Mouse (Mus musculus): ENCODE data around the gene Islr. TPM values are rescaled to one million over a fixed set of nuclear protein-coding genes. Genes with fewer than 3 reads are reported as not detected.
A peak's percentile ranks its signal among the peaks of the same experiment; 100 is the strongest.

Gene Islr
- polyA plus RNA-seq, 1 experiment from 2014 or later = 4.6 TPM

GRCm38 (mm10) chr9:58198801-58199371 lies 5.2 kb downstream of the Islr start:
- Histone ChIP-seq H3K27me3 (ENCODE audit: poor library complexity, severe bottlenecking) (peaks cover 100% of the 10 kb centered on the region), H3K36me3 (replicated peaks) (no peaks in the 10 kb centered on the region), H3K27ac (peak overlapping the region; percentile 75), H3K4me3 (peak overlapping the region; percentile 50), H3K9me3 (no peaks in the 10 kb centered on the region), H3K4me1 (peaks cover 97% of the 10 kb centered on the region)
- WGBS = 1% methylated on average over 38 of the region's 38 CpGs
- DNase-seq (ENCODE audit: extremely low spot score, low spot score) = no peak

DNA sequence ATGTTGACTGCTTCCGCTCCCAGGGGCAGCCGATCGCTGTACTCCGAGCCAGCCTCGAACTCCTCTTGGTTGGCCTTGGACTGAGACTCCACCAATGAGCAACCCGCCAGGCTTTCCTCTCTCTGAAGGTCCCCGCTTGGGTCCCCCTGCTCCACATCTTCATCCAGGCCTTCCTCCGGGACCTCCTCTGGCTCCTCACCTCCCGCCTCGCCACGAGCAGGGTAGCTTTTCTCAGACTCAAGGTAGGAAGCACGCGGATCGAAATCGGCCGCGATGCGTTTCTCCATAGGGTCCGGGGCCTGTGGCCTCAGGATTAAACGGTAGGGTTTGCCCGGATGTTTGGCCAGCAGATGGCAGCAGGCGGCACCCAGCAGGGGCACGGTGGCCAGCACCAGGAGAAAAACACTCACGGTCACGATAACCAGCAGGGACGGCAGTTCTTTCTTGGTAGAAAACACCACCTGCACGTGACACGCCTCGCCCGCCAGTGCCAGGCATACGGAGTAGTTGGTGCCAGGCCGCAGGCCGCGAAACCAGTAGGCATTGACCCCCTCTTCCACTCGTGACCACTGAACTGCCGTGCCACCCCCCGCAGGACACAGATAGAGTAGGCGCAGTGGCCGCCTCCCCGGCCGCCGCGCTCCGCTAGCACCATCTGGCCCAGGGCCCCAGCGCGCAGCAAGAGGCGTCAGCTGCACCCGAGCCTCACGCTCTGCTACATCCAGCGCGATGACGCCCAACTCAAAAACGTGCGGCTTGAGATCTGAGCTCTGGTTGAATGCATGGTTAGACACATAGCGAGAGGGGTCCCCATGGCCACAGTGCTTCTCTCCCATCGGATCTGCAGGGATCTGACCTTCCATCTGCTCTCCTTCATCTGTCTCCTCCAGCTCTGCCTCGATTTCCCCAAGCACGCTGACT lies 6.1 kb downstream of the Islr start:
- Histone ChIP-seq H3K4me3 (peak overlapping the region; percentile 50), H3K36me3 (replicated peaks) (no peaks in the 10 kb centered on the region), H3K27ac (peak overlapping the region; percentile 60), H3K4me1 (peaks cover 92% of the 10 kb centered on the region), H3K27me3 (ENCODE audit: poor library complexity, severe bottlenecking) (peaks cover 100% of the 10 kb centered on the region), H3K9me3 (no peaks in the 10 kb centered on the region)
- DNase-seq (ENCODE audit: extremely low spot score, low spot score) = peak; percentile 57
- WGBS = 1% methylated on average over 58 of the region's 58 CpGs

DNA sequence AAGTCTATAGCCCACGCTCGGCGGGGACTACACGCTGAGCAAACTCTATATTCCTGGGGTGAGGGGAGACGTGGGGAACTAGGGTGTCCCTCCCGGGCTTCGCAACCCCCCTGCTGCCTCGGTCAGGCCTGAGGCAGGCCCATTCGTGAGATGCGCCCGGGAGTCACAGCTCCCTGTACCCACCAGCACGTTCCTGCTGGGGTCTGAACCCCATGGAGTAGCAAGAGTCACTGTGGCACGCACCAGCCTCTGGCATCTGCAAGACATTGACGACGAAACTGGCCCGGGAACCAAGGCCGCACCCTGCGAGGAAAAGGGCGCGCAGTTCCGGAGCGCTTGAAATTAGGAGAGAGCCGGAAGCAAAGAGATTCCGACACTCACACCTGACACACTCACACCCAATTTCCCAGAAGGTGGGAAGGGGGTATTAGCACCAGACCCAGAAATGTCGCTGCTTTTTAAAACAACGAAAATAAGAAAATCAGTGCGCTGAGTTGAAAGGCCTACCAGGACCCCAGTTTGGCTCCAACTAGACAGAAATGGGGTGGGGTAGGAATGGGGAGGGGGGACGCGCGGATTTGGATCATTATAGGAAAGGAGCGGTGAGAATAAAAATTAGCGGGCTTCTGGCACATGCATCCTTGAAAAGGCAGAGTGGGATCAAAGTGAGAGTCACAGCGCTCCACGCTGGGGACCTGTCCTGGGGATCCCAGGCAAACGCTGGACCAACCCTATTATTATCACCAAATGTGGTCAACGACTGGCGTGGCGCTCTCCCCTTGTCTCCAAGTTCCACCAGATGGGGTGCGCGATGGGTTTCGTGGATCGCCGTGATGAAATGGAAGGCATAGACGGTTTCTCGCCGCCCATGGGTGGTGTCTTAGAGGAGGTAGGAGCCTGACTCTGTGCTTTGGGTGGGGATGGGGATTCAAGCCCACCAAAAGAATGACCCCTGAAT lies 7.2 kb downstream of the Islr start:
- WGBS = 1% methylated on average over 46 of the region's 46 CpGs
- peak overlapping the region; percentile 62 for H3K27ac ChIP-seq

GRCm38 (mm10) chr9:58196141-58196540 lies 8.0 kb downstream of the Islr start:
- H3K4me1 ChIP-seq = peaks cover 73% of the 10 kb centered on the region
- 2% methylated on average over 14 of the region's 14 CpGs for WGBS
- H3K9me3 ChIP-seq = no peaks in the 10 kb centered on the region
- H3K36me3 ChIP-seq (replicated peaks) = no peaks in the 10 kb centered on the region
- H3K27me3 ChIP-seq (ENCODE audit: poor library complexity, severe bottlenecking) = peaks cover 84% of the 10 kb centered on the region
- H3K27ac ChIP-seq = peak overlapping the region; percentile 62
- peak; percentile 27 for DNase-seq (ENCODE audit: extremely low spot score, low spot score)
- H3K4me3 ChIP-seq = peak overlapping the region; percentile 50

More for the DNA sequence above, 7.2 kb downstream of the Islr start:
- Histone ChIP-seq H3K9me3 (no peaks in the 10 kb centered on the region), H3K27me3 (ENCODE audit: poor library complexity, severe bottlenecking) (peaks cover 92% of the 10 kb centered on the region), H3K36me3 (replicated peaks) (no peaks in the 10 kb centered on the region), H3K4me1 (peaks cover 80% of the 10 kb centered on the region), H3K4me3 (peak overlapping the region; percentile 50)
- peak; percentile 31 for DNase-seq (ENCODE audit: extremely low spot score, low spot score)

GRCm38 (mm10) chr9:58195671-58196070 lies 8.4 kb downstream of the Islr start:
- peaks cover 68% of the 10 kb centered on the region for H3K4me1 ChIP-seq
- peak; percentile 26 for DNase-seq (ENCODE audit: extremely low spot score, low spot score)
- peak overlapping the region; percentile 50 for H3K4me3 ChIP-seq
- H3K36me3 ChIP-seq (replicated peaks) = no peaks in the 10 kb centered on the region
- WGBS = 0% methylated on average over 1 of the region's 1 CpGs
- no peaks in the 10 kb centered on the region for H3K9me3 ChIP-seq
- H3K27ac ChIP-seq = peak overlapping the region; percentile 62
- H3K27me3 ChIP-seq (ENCODE audit: poor library complexity, severe bottlenecking) = peaks cover 80% of the 10 kb centered on the region

DNA sequence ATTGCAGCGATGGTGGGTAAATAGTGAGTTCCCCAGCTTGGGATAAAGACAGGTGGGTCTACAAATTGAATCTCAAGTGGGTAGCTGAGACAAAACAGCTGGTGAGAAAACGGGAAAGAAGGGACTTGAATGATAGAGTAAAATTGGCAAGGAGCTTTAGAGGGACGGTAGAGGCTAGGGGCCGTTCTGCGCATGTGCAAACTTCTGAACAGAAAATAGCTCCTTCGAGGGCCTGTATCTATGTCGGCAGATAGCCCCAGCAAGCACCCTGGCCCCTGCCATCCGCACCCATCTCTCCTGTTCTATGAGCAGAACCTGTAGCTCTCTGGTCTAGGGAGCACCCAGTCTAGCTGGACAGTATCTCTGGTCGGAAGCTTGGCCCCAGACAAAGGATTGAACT lies 9.9 kb downstream of the Islr start:
- DNase-seq (ENCODE audit: extremely low spot score, low spot score) = peak; percentile 12
- H3K36me3 ChIP-seq (replicated peaks) = no peaks in the 10 kb centered on the region
- 68% methylated on average over 9 of the region's 9 CpGs for WGBS
- H3K9me3 ChIP-seq = no peaks in the 10 kb centered on the region
- peaks cover 54% of the 10 kb centered on the region for H3K4me1 ChIP-seq
- H3K27me3 ChIP-seq (ENCODE audit: poor library complexity, severe bottlenecking) = peaks cover 65% of the 10 kb centered on the region
- no peak overlapping the region for H3K27ac ChIP-seq
- H3K4me3 ChIP-seq = no peak overlapping the region

DNA sequence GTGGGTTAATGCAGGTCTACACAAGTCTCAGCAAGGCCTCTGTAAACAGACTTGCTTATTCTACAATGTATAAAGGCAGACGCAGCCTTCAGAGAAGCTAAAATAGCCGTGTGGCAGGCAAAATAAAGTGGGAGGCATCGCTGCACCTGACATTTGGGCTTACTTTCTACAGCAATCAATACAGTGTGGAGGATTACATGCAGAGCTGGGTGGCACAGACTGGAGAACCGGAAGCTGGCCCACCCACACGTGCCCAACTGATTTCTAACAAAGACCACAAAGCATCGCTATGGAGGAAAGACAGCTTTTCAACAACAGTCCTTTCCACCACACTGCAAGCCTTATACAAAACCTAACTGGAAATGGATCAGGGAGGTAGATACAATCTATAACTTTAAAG lies 19.6 kb downstream of the Islr start:
- Histone ChIP-seq H3K27ac (no peak overlapping the region), H3K4me3 (no peak overlapping the region), H3K27me3 (ENCODE audit: poor library complexity, severe bottlenecking) (no peaks in the 10 kb centered on the region), H3K4me1 (peaks cover 7% of the 10 kb centered on the region; the same call in 1 of the 2 replicates), H3K36me3 (replicated peaks) (no peaks in the 10 kb centered on the region), H3K9me3 (no peaks in the 10 kb centered on the region)
- DNase-seq (ENCODE audit: extremely low spot score, low spot score) = no peak
- 78% methylated on average over 6 of the region's 6 CpGs for WGBS

DNA sequence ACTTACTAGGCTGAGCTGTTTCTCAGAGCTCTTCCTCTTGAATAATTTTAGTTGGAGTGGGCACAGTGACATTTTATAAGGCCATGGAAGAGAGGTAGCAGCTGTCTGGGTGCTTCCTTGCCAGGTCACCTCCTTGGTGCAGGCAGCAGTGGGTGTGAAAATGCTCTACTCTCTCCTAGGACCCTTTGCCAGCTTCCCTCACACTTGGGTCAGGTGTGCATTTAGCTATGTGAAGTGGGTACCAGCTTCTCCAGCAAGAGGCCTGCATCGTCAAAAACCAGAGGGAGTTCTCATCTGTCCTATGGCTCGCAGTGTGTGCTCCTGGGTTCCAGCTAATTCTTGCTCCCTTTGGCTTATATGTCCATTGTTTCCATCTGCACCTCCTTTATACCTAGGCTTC lies 24.7 kb downstream of the Islr start:
- no peak overlapping the region for H3K27ac ChIP-seq
- no peaks in the 10 kb centered on the region for H3K27me3 ChIP-seq (ENCODE audit: poor library complexity, severe bottlenecking)
- no peaks in the 10 kb centered on the region for H3K9me3 ChIP-seq
- peaks cover 28% of the 10 kb centered on the region for H3K4me1 ChIP-seq
- 91% methylated on average over 2 of the region's 2 CpGs for WGBS
- no peaks in the 10 kb centered on the region for H3K36me3 ChIP-seq (replicated peaks)
- no peak for DNase-seq (ENCODE audit: extremely low spot score, low spot score)
- no peak overlapping the region for H3K4me3 ChIP-seq

DNA sequence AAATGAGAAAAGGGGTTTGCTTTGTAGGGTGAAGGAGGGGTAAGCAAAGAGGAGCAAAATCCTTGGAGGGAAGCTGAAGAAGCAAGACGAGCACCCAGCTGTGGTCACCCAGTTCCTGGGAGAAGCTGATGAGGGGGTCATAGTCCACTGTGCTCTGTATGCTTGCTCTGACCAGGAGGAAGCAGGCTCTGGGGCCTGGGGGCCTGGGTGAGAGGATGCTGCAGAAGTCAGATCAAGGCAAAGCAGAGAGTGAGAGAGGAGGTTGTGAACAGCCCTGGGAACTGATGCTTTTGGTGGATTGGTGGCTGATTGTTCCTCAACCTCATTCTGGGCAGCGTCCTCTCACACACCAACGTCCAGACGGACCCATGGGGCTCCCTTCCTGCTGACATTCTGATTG lies 26.9 kb downstream of the Islr start:
- Histone ChIP-seq H3K9me3 (no peaks in the 10 kb centered on the region), H3K4me3 (no peak overlapping the region), H3K27ac (no peak overlapping the region), H3K27me3 (ENCODE audit: poor library complexity, severe bottlenecking) (no peaks in the 10 kb centered on the region), H3K4me1 (peaks cover 28% of the 10 kb centered on the region), H3K36me3 (replicated peaks) (no peaks in the 10 kb centered on the region)
- 56% methylated on average over 4 of the region's 4 CpGs for WGBS
- no peak for DNase-seq (ENCODE audit: extremely low spot score, low spot score)

DNA sequence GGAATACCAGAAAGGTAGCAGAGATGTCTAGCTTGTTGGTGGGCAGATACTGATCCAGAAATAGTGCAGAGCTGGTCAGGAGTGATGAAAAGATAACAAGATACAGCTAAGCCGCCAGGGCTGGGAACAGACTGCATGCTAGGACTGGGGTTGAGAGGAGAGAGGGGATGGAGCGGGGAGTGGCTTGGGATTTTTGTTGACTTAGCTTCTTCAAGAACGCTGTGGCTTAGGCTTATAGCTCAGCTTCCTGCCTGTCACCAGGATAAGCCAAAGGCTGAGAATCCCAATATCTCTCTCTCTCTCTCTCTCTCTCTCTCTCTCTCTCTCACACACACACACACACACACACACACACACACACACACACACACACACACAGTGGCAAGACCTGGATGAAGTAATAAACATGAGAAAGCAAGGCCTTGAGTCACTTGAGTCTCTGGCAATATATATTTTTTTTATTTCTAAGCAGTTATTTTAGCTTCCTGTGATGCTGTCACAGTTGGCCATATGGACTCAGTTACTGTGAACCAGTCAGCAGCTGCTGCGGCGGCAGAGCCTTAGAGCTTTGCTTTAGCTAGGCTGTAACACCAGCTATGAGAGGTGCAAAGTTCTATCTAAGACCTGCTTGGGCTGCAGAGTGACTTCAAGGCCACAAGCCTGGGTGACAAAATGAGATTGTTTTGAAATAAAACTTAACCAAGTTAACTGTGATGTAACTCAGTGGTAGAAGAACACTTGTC lies 28.2 kb downstream of the Islr start:
- no peak overlapping the region for H3K27ac ChIP-seq

GRCm38 (mm10) chr9:58174818-58175251 lies 29.3 kb downstream of the Islr start:
- H3K9me3 ChIP-seq = no peaks in the 10 kb centered on the region
- peak overlapping the region; percentile 70 for H3K27ac ChIP-seq
- no peaks in the 10 kb centered on the region for H3K27me3 ChIP-seq (ENCODE audit: poor library complexity, severe bottlenecking)
- H3K4me1 ChIP-seq = peaks cover 28% of the 10 kb centered on the region
- 35% methylated on average over 5 of the region's 5 CpGs for WGBS
- no peaks in the 10 kb centered on the region for H3K36me3 ChIP-seq (replicated peaks)
- H3K4me3 ChIP-seq = no peak overlapping the region
- DNase-seq (ENCODE audit: extremely low spot score, low spot score) = no peak

More for the DNA sequence above, 28.2 kb downstream of the Islr start:
- Histone ChIP-seq H3K27me3 (ENCODE audit: poor library complexity, severe bottlenecking) (no peaks in the 10 kb centered on the region), H3K4me1 (peaks cover 28% of the 10 kb centered on the region), H3K36me3 (replicated peaks) (no peaks in the 10 kb centered on the region), H3K4me3 (no peak overlapping the region), H3K9me3 (no peaks in the 10 kb centered on the region)
- WGBS = 47% methylated on average over 5 of the region's 5 CpGs
- DNase-seq (ENCODE audit: extremely low spot score, low spot score) = no peak

DNA sequence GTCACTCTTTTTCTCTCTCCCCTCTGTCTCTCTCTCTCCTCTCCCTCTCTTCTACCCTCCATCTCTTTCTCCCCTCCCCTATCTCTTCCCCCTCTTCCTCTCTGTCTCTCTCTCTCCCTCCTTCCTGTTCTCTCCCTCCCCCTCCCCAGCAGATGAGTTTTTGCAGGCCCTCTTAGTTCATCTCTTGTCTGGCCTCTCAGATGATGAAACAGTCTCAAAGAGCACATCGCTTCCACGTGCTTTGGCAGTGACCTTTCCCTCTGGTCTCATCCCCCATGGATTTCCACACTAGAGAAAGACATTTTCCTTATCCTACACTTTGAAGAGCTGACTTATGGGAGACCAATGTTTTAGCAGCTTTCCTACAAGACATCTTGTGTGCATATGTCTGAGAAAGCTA lies 31.2 kb downstream of the Islr start:
- Histone ChIP-seq H3K27ac (no peak overlapping the region), H3K36me3 (replicated peaks) (no peaks in the 10 kb centered on the region), H3K9me3 (no peaks in the 10 kb centered on the region), H3K4me3 (no peak overlapping the region), H3K27me3 (ENCODE audit: poor library complexity, severe bottlenecking) (no peaks in the 10 kb centered on the region), H3K4me1 (peaks cover 39% of the 10 kb centered on the region)
- WGBS = 72% methylated on average over 2 of the region's 2 CpGs
- DNase-seq (ENCODE audit: extremely low spot score, low spot score) = no peak

All from forebrain, embryonic 10.5 days (tissue).